Mouse (Mus musculus) G1E (cell line): ENCODE results near the gene Me3.

Experiments used
- CTCF ChIP-seq: IDR thresholded peaks from 2 replicates; pipeline ENCODE4 v1.5.1; 2012; ENCODE audit warnings: low read depth, low read length, inconsistent platforms, mixed read lengths
- GATA1 ChIP-seq: IDR thresholded peaks from 2 replicates; pipeline ENCODE4 v1.6.1; 2012; ENCODE audit warnings: borderline replicate concordance, low read length, inconsistent platforms, mixed read lengths
- GATA2 ChIP-seq: IDR thresholded peaks from 2 replicates; pipeline ENCODE4 v1.6.1; 2012; ENCODE audit warnings: low read depth, low read length, inconsistent platforms, borderline replicate concordance
- POLR2AphosphoS5 ChIP-seq: IDR thresholded peaks from 2 replicates; pipeline ENCODE4 v1.6.1; 2012; ENCODE audit warnings: low read depth, low read length, inconsistent platforms; ENCODE audit not compliant: insufficient replicate concordance
- TAL1 ChIP-seq: conservative IDR thresholded peaks from 2 replicates; pipeline ENCODE4 v1.6.1; 2012; ENCODE audit warnings: low read depth, low read length, inconsistent platforms, mixed read lengths

GRCm38 (mm10) chr7:89666361-89666760 lies 34.2 kb downstream of the Me3 start:
- TF ChIP-seq CTCF (no peak), GATA1 (no peak), POLR2AphosphoS5 (no peak), TAL1 (no peak), GATA2 (no peak)
